Mouse (Mus musculus): ENCODE measurements around the gene Frmd7. TPM values are rescaled to one million over a fixed set of nuclear protein-coding genes. Genes with fewer than 3 reads are reported as not detected.

Gene Frmd7
- 0.09 and 0.17 TPM in 2 replicates for polyA plus RNA-seq (2015; fragmentation: Nextera tagmentation; extraction: Ambion mirVana)

GRCm38 (mm10) chrX:50942610-50943009 lies at the start of gene Frmd7:
Frmd7 (minus strand) TSS chrX:50942710.
- H3K4me3 ChIP-seq (replicated peaks), result no peak within 1 kb of the TSS
- WGBS, result 80% methylated on average over 14 of the region's 14 CpGs
- H3K9ac ChIP-seq (replicated peaks), result no peak within 1 kb of the TSS
- H3K9me3 ChIP-seq, result no peaks in the 10 kb centered on the region
- no peak within 1 kb of the TSS for H3K4me2 ChIP-seq (replicated peaks)
- no peaks in the 10 kb centered on the region for H3K27me3 ChIP-seq
- no peaks in the 10 kb centered on the region for H3K36me3 ChIP-seq
- H3K4me1 ChIP-seq (replicated peaks), result no peaks in the 10 kb centered on the region
- no peak within 1 kb of the TSS for H3K27ac ChIP-seq
- ATAC-seq, result no peak

- Histone ChIP-seq H3K4me2 (replicated peaks) (no peak overlapping the region), H3K4me3 (replicated peaks) (no peak overlapping the region), H3K9me3 (no peaks in the 10 kb centered on the region), H3K27me3 (no peaks in the 10 kb centered on the region), H3K27ac (no peak overlapping the region), H3K36me3 (no peaks in the 10 kb centered on the region), H3K9ac (replicated peaks) (no peak overlapping the region), H3K4me1 (replicated peaks) (no peaks in the 10 kb centered on the region)
- 94% methylated on average over 5 of the region's 5 CpGs for WGBS
- no peak for ATAC-seq
These were observed 48.8 kb upstream of the Frmd7 start for GRCm38 (mm10) chrX:50991324-50991723.

GRCm38 (mm10) chrX:50989940-50990339 lies 47.4 kb upstream of the Frmd7 start:
- Histone ChIP-seq H3K36me3 (no peaks in the 10 kb centered on the region), H3K4me2 (replicated peaks) (no peak overlapping the region), H3K4me3 (replicated peaks) (no peak overlapping the region), H3K27me3 (no peaks in the 10 kb centered on the region), H3K9me3 (no peaks in the 10 kb centered on the region), H3K9ac (replicated peaks) (no peak overlapping the region), H3K4me1 (replicated peaks) (no peaks in the 10 kb centered on the region), H3K27ac (no peak overlapping the region)
- ATAC-seq, result no peak
- WGBS, result 92% methylated on average over 6 of the region's 6 CpGs

- no peaks in the 10 kb centered on the region for H3K36me3 ChIP-seq
- H3K4me2 ChIP-seq (replicated peaks), result no peak overlapping the region
- H3K4me1 ChIP-seq (replicated peaks), result no peaks in the 10 kb centered on the region
- no peak overlapping the region for H3K27ac ChIP-seq
- H3K9me3 ChIP-seq, result no peaks in the 10 kb centered on the region
- 48% methylated on average over 1 of the region's 1 CpGs for WGBS
- no peaks in the 10 kb centered on the region for H3K27me3 ChIP-seq
- no peak overlapping the region for H3K4me3 ChIP-seq (replicated peaks)
- no peak for ATAC-seq
- H3K9ac ChIP-seq (replicated peaks), result no peak overlapping the region
These were observed 46.1 kb upstream of the Frmd7 start for GRCm38 (mm10) chrX:50988581-50988980.

GRCm38 (mm10) chrX:50978428-50978827 lies 35.9 kb upstream of the Frmd7 start:
- no peak overlapping the region for H3K4me3 ChIP-seq (replicated peaks)
- H3K36me3 ChIP-seq, result no peaks in the 10 kb centered on the region
- WGBS, result 84% methylated on average over 2 of the region's 2 CpGs
- H3K4me2 ChIP-seq (replicated peaks), result no peak overlapping the region
- no peaks in the 10 kb centered on the region for H3K4me1 ChIP-seq (replicated peaks)
- no peaks in the 10 kb centered on the region for H3K9me3 ChIP-seq
- H3K27me3 ChIP-seq, result no peaks in the 10 kb centered on the region
- ATAC-seq, result no peak
- H3K27ac ChIP-seq, result no peak overlapping the region
- H3K9ac ChIP-seq (replicated peaks), result no peak overlapping the region

- no peaks in the 10 kb centered on the region for H3K27me3 ChIP-seq
- H3K4me1 ChIP-seq (replicated peaks), result no peaks in the 10 kb centered on the region
- 79% methylated on average over 4 of the region's 4 CpGs for WGBS
- no peak overlapping the region for H3K4me3 ChIP-seq (replicated peaks)
- H3K36me3 ChIP-seq, result no peaks in the 10 kb centered on the region
- no peak overlapping the region for H3K27ac ChIP-seq
- ATAC-seq, result no peak
- H3K4me2 ChIP-seq (replicated peaks), result no peak overlapping the region
- no peaks in the 10 kb centered on the region for H3K9me3 ChIP-seq
- no peak overlapping the region for H3K9ac ChIP-seq (replicated peaks)
These were observed 29.6 kb upstream of the Frmd7 start for GRCm38 (mm10) chrX:50972145-50972544.

GRCm38 (mm10) chrX:50969907-50970306 lies 27.4 kb upstream of the Frmd7 start:
- Histone ChIP-seq H3K9me3 (no peaks in the 10 kb centered on the region), H3K36me3 (no peaks in the 10 kb centered on the region), H3K27me3 (no peaks in the 10 kb centered on the region), H3K4me3 (replicated peaks) (no peak overlapping the region), H3K27ac (no peak overlapping the region), H3K9ac (replicated peaks) (no peak overlapping the region), H3K4me2 (replicated peaks) (no peak overlapping the region), H3K4me1 (replicated peaks) (no peaks in the 10 kb centered on the region)
- no peak for ATAC-seq
- 84% methylated on average over 5 of the region's 5 CpGs for WGBS

- ATAC-seq, result no peak
- 77% methylated on average over 10 of the region's 10 CpGs for WGBS
- Histone ChIP-seq H3K9ac (replicated peaks) (no peak overlapping the region), H3K4me2 (replicated peaks) (no peak overlapping the region), H3K27ac (no peak overlapping the region), H3K27me3 (no peaks in the 10 kb centered on the region), H3K4me3 (replicated peaks) (no peak overlapping the region), H3K9me3 (no peaks in the 10 kb centered on the region), H3K36me3 (no peaks in the 10 kb centered on the region), H3K4me1 (replicated peaks) (no peaks in the 10 kb centered on the region)
These were observed 25.8 kb upstream of the Frmd7 start for GRCm38 (mm10) chrX:50968157-50968932.

- Histone ChIP-seq H3K36me3 (no peaks in the 10 kb centered on the region), H3K4me3 (replicated peaks) (no peak overlapping the region), H3K9me3 (no peaks in the 10 kb centered on the region), H3K9ac (replicated peaks) (no peak overlapping the region), H3K27ac (no peak overlapping the region), H3K27me3 (no peaks in the 10 kb centered on the region), H3K4me1 (replicated peaks) (no peaks in the 10 kb centered on the region), H3K4me2 (replicated peaks) (no peak overlapping the region)
- ATAC-seq, result no peak
- 75% methylated on average over 3 of the region's 3 CpGs for WGBS
These were observed 22.6 kb upstream of the Frmd7 start for GRCm38 (mm10) chrX:50965157-50965556.

GRCm38 (mm10) chrX:50962955-50963354 lies 20.4 kb upstream of the Frmd7 start:
- no peak overlapping the region for H3K27ac ChIP-seq
- no peaks in the 10 kb centered on the region for H3K36me3 ChIP-seq
- no peak overlapping the region for H3K9ac ChIP-seq (replicated peaks)
- H3K4me1 ChIP-seq (replicated peaks), result no peaks in the 10 kb centered on the region
- no peaks in the 10 kb centered on the region for H3K9me3 ChIP-seq
- H3K4me3 ChIP-seq (replicated peaks), result no peak overlapping the region
- 82% methylated on average over 6 of the region's 6 CpGs for whole genome bisulfite sequencing
- no peak for ATAC-seq
- no peaks in the 10 kb centered on the region for H3K27me3 ChIP-seq
- no peak overlapping the region for H3K4me2 ChIP-seq (replicated peaks)

GRCm38 (mm10) chrX:50948633-50949032 lies 6.1 kb upstream of the Frmd7 start:
- Histone ChIP-seq H3K4me2 (replicated peaks) (no peak overlapping the region), H3K27me3 (no peaks in the 10 kb centered on the region), H3K4me1 (replicated peaks) (no peaks in the 10 kb centered on the region), H3K36me3 (no peaks in the 10 kb centered on the region), H3K27ac (no peak overlapping the region), H3K4me3 (replicated peaks) (no peak overlapping the region), H3K9ac (replicated peaks) (no peak overlapping the region), H3K9me3 (no peaks in the 10 kb centered on the region)
- no peak for ATAC-seq
- 48% methylated on average over 2 of the region's 2 CpGs for WGBS

GRCm38 (mm10) chrX:50948116-50948515 lies 5.6 kb upstream of the Frmd7 start:
- Histone ChIP-seq H3K27me3 (no peaks in the 10 kb centered on the region), H3K9me3 (no peaks in the 10 kb centered on the region), H3K4me2 (replicated peaks) (no peak overlapping the region), H3K4me3 (replicated peaks) (no peak overlapping the region), H3K4me1 (replicated peaks) (no peaks in the 10 kb centered on the region), H3K36me3 (no peaks in the 10 kb centered on the region), H3K9ac (replicated peaks) (no peak overlapping the region), H3K27ac (no peak overlapping the region)
- whole genome bisulfite sequencing, result 85% methylated on average over 4 of the region's 4 CpGs
- no peak for ATAC-seq

GRCm38 (mm10) chrX:50937117-50937516 lies 5.4 kb downstream of the Frmd7 start:
- Histone ChIP-seq H3K4me3 (replicated peaks) (no peak overlapping the region), H3K4me2 (replicated peaks) (no peak overlapping the region), H3K4me1 (replicated peaks) (no peaks in the 10 kb centered on the region), H3K27ac (no peak overlapping the region), H3K9ac (replicated peaks) (no peak overlapping the region), H3K9me3 (no peaks in the 10 kb centered on the region), H3K36me3 (no peaks in the 10 kb centered on the region), H3K27me3 (no peaks in the 10 kb centered on the region)
- no peak for ATAC-seq
- WGBS, result 93% methylated on average over 3 of the region's 3 CpGs

Data from midbrain, embryonic 13.5 days (tissue).